Mouse (Mus musculus): ENCODE data around the gene Sgpp2.
A peak's percentile ranks its signal among the peaks of the same experiment; 100 is the strongest.

Sgpp2 gene

DNA sequence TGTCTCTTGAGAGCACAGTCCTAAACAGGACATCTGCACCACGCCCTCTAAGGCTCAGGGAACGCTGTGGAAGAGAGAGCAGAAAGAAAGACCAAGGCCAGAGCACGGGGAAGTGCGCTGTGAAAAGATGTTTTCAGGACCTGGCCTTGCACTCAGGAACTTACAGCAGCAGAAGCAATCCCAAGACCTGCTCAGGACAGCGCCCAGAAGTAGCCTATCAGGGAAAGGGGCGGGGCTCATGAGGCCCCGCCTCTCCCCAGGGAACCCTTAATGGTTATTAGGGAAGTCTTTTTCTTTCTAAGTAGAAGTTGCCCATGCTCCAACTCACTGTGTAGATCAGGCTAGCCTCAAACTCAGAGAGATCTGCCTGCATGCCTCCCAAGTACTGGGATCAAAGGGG is 102.5 kb downstream of the Sgpp2 start:
- no peak for DNase-seq

DNA sequence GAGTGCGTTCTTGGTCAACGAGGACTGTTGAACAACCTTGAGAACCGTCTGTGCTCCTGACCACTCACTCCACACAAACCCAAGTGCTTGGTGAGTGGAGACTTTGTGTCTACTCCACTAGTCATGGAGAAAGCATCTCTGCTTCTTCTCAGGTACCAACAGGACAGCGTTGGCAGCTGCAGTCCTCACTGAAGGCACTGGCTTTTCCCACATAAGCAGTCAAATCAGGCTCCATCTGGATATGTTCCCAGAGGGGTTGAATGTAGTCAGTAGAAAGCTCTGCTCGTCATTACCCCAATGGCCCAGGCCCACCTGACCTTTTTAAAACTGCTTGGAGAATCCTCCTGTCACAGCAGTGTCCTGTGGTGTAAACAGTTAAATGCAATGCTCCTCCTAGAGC is 104.3 kb downstream of the Sgpp2 start:
- DNase-seq = no peak

DNA sequence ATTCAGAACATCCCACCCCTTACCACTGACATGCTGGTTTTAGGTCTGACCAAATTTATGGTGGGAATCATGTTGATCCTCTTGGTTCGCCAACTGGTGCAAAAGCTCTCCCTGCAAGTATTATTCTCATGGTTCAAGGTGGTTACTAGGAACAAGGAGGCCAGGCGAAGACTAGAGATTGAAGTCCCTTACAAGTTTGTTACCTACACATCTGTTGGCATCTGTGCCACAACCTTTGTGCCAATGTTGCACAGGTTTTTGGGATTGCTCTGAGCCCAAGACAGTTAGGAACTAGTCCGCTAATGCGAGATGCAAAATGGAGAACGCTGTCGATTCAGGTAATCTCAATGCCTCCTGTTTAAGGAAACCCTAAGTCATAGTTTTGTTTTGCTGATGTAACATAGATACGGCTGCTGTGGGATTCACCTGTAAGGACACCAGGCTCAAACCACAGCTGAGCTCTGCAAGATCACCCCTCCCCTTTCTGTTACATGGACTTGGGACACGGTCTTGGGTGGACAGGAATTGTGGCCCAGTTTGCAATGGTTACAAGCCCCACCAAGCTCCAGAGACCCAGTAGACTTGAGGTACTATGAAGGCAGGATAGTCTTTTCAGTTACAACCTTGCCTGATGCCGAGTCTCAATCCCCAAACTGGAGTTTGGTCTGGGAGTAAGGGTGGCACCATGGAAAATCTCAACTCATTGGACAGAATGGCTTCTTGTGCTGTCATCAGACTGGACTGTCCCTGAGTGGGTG is 107.2 kb downstream of the Sgpp2 start:
- DNase-seq = no peak

DNA sequence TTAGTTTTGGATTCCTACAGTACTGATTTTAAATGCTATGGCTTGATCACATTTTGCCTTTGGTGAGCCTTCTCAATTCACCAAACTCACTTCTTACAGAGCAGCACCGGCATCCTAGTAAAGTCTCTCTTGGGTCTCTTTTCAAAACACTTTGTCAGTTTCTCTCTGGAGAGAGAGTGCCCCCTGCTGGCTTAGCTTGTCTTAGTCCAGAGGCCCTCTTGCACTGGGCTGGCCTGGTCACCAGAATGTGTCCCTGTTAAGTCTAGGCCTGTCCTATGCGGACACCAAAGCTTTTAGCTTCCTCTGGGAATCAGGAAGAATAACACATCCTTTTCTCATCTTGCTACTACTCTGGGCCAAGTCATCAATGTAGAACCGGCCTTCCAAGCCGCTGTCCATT is 109.4 kb downstream of the Sgpp2 start:
- DNase-seq = peak; percentile 78

DNA sequence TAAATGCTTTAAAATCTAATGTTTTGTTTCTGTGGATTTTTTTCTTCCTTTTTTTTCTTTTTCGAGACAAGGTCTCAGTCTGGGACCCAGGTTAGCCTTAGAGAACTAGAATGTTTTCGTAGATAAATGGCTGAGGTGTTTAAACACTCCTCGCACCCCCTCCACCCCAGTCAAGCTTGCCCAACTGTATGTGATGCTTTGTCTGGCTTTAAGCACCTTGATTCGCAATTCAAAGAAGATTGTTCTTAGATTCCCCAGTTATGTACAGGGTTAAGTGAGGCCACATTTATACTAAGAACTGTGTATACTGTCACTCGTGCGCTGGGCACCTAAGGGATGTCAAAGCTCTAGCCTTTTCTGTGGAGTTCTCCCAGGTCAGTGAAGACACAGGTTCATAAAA is 110.1 kb downstream of the Sgpp2 start:
- no peak for DNase-seq

DNA sequence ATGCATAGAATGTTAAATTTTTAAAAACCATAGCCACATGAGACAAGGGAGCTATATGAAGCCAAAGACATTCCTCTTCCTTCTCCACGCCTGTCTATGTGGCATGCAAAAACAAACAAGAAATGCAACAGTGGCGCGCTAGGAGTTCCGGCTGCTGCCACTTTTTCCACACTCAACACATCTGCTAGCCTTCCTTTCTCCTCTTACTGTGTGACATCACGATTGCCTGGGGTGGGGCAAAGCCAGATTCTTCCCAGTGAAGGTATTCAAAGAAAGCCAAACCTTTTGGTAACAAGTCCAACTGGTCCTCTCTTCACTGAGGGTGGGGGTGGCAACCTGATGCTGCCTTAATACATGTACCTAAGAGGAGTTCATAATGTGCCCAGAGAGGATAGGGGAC is 111.6 kb downstream of the Sgpp2 start:
- no peak for DNase-seq

DNA sequence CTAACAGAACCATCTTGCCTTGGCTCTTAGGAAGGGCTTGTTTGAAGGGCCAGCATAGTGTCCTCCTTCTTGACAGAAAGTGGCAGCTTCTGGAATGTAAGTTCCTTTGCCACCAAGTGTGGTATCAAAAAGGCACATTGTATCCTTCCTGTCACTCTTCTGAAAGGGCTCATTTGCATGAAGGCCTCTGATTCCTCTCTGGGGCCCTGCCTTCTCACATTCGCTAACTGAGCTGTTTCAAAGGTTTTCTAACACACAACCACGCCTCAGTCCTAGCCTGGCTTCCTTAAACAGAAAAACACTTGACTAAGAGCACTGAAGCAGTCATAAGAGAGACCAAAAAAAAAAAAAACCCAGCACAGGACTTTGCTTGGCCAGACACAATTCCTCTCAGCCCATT is 112.4 kb downstream of the Sgpp2 start:
- DNase-seq = no peak

DNA sequence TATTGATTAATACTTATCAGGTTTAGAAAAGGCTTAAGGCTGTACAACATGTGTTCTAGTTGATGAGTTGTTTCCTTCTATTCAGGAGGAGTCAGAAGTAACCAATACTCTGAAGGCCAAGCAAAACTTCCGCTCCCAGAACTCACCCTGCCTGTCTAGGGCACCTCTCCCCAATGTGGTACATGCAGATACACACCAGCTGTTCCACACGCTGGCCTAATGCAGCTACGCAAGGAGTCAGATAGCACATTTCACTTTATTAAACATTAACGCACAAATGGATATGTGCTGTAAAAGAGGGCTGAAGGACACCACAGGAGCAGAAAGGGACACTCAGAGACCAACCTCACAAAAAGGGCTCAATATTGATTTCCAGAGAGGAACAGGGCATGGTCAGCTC is 114.7 kb downstream of the Sgpp2 start:
- DNase-seq = no peak

DNA sequence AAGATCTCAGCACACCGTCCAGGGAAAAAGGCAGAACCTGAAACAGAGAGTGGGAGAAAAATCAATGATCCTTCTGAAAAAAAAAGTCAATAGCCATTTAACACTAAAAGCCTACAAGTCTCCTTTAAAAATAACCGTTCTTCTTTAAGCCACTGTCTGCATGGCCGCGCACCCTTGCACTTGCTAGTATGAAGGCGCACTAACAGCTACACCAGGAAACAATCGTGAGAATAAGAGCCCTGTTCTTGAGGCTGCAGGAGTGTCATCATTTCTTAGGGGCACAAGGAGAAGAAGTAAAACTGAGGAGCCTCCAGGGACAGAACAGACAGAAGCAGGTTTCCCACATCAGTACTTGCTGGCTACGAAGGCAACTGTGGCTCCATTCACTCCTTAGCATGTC is 115.2 kb downstream of the Sgpp2 start:
- no peak for DNase-seq

DNA sequence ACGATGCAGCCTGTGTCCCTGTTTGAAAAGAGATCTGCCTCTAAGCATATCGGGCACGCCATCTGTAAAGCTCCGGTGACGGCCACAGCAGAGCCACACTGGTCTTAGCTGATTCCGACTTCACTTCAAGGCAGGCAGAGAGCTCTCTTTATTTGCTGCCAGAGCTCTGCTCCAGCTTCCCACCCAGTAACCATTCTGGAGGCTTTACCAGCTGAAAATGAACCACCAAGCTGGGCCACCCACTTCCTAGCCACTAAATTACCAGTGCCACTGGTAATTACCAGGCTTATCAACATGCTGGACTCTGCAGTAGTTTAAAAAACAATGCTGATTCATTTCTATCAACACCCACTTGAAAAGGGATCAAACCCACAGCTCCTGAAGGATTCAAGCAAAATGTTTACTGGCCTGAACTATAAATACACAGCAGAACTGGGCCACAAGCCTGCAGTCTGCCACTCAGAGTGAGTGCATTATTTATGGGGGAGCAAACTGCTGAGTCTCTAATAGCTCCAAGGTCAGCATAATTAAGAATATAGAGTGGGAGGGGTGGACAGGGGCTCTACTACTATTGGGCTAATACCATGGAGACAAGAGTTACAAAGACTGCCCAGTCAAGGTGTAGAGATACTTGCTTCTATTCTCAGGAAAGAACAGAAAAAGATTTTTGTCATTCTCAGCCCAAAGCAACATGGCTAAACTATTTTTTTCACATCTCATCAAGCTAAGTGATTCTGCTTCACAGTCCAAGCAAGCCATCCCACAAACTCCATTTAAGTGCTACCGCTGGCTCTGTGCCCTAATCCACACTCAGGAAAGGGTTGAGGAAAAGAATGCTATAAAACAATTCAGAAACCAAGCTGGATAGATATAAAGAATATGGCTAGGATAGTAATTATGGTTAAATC is 115.9 kb downstream of the Sgpp2 start:
- peak; percentile 67 for DNase-seq

DNA sequence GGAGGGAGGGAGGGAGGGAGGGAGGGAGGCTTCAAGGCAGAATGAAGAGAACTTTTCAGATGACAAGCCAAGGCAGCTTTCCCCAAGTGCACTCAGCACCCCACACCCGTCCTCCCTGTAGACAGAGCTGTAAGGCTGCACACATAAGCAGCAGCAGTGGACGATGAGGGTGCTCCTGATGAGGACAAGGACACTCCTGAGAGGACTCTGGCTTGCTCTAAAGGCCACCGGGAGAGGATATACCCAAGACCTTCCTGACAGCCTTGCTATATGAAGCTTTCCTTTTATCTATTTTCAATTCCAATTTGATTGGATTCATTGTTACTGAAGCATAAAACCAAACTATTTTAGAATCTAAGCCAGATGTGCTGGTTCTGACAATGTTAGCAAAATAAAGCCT is 116.7 kb downstream of the Sgpp2 start:
- no peak for DNase-seq

DNA sequence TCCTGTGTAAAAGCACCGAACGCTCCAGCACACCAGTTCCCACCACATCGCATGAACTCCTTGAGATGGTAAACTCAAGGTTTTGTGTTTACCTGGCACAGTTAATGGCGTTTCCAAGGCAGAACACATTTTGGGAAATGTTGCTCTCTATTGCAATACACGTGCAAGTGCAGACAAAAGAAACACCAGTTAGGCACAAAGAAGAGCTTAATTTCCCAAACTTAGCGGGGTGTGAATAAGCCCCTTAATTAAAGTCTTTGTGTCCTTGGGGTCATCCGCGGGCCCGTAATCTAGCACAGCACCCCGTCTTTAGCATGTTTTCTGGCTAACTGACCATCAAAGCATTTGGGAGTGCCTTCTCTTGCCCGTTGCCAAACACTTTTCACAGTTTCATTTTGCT is 118.7 kb downstream of the Sgpp2 start:
- peak; percentile 71 for DNase-seq

DNA sequence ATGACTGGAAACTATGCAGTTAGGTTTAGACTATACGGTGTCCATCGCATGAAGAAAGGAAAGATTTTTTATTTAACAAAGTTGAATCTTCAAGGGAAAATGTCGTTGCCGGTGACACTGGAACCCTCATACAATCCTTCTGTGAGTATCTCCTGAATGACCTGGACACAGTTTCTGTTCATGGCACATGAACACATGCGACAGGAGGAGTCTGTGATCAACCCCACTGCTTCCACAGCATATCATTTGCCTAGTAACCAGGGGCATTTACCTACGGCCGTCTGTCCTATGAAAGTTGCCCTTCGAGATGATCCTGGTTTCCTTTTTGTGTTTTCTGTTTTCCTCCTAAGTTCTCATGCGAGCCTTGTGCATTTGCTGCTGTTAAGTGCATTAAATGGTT is 123.3 kb downstream of the Sgpp2 start:
- no peak for DNase-seq

DNA sequence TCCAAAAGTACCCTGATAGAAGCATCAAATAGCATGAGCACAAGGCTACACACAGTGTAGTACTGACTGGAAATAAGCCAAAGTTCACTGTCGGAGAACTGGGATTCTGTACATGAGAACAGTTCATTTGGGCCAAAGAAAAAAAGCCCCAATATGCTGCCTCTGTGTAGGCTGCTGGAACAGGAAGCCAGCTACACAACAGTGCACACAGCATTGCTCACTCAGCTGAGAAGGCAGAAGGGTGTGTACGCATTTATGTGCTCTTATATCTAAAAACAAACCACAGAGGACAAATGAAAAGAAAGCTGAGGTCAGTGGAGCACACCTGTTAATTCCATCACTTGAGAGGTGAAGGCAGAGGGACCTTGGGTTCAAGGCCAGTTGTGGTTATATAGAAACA is 125.8 kb downstream of the Sgpp2 start:
- no peak for DNase-seq

DNA sequence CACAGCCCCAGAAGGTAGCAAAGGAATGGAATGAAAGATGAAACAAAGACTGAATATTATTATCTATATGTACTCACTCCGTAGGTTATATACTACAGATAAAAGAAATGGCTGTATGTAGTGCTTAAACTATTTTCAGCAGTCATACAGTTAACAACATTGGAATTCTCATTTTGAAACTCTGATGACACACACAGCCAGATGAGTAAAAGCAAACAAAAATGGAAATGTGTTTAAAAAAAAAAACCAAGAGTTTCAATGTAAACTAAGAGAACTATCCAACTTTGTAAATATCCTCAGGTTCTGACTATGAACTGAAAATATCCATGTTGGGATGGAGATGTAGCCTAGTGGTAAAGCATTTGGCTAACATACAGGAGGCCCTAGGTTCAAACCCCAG is 126.3 kb downstream of the Sgpp2 start:
- DNase-seq = no peak

DNA sequence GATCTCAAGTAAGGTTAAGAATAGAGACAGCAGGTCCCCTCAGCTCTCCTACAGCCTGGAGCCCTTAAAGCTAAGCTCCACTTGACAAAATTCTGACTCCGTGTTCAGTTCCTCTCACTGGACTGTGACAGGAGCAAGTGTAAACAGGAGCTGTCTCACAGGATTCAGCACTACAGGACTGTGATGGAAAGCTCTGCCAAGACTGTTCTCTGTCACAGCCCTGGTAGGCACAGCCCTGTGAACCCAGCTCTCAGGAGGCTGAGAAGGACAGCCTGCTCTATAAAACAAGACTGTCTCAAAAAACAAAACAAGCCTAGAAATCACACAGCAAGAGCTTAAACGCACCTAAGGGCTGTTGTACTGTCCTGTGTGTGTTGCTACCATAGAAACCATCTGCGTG is 127.0 kb downstream of the Sgpp2 start:
- DNase-seq = no peak

DNA sequence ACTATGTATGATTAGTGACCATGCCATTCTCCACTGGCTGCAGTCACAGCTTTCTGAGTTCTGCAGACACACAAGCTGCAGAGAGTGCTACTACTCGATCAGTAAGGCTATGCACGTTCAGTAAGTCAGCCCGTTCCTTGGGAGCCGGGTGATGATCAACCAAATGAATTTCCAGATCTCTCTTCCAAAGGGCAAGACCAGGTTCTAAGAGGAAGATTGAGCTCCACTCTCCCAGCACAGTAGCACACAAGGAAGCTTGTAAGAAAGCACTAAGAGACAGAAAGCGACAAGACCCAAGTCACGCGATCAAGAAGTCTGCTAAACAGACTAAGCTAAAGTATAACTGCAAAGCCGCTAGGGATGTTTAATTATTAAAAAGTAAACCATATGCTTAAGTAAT is 130.6 kb downstream of the Sgpp2 start:
- DNase-seq = no peak

DNA sequence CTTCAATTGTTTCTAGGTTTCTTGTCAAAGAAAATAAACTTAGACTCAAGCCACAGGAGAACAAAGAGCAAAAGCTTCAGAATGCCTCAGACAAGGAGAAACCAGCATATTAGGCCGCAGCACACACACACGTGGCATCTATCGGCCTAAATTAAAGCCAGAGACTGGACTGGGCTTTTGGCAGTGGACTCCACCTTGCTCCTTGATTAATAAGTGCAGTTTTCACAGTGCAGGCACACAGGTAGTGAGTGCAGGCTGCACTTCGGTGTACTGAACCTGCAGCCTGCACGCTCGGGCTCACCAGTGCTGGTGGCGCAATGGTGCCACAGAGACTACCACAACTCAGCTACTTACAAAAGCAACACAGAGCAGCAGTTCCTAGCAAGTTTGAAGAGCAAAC is 132.9 kb downstream of the Sgpp2 start:
- no peak for DNase-seq

DNA sequence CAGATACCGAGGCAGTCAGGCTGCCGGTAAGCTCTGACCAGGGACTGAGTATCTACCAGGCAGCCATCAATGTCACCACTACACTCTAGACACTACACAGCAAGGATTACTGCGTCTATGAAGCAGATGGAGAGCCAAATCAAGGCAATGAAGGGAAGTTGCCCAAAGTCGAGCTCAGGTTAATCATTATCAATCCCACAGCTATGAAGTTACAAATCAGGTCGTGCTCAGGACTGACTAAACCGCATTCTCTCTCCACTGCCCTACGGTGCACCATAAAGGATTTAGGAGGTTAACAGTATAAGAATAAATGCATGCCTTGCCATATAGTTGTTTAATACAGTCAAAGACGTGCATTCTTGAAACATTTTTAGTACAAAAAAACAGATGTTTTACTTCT is 136.1 kb downstream of the Sgpp2 start:
- no peak for DNase-seq

DNA sequence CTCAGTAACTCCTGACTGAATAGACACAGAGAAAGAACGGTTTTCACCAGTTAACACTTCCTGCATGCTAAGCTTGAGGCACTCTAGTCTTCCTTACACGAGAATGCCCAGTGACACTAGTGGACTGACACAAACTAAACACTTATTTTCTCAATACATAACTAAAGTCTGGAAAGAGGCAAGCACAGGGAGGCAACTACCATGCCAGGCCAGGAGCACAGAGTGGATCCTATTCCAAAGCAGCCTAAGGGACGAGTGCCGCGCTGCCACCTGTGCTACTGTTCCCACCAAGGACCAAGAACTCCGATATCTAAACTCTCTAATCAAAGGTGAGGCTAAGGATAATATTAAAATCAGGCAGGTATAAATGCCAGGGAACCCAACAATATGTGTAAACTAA is 136.6 kb downstream of the Sgpp2 start:
- DNase-seq = no peak

DNA sequence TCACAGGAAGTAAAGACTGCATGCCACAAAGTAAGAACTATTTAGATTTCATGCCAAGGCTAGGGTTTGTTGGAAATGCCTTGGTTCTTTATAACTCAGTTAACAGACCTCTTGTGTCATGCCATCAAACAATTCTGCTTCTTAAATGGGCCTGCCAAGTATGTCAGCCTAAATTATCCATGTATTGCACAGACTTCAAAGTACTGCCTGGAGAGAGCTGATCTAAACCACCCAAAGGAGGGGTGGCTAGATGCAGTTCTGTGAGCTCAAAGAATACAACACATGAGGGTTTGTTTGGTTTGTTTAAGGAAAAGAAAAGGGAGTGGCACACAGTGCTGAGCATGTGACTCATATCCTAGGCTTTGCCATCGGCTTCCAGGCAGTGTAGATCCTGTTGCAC is 137.9 kb downstream of the Sgpp2 start:
- no peak for DNase-seq

DNA sequence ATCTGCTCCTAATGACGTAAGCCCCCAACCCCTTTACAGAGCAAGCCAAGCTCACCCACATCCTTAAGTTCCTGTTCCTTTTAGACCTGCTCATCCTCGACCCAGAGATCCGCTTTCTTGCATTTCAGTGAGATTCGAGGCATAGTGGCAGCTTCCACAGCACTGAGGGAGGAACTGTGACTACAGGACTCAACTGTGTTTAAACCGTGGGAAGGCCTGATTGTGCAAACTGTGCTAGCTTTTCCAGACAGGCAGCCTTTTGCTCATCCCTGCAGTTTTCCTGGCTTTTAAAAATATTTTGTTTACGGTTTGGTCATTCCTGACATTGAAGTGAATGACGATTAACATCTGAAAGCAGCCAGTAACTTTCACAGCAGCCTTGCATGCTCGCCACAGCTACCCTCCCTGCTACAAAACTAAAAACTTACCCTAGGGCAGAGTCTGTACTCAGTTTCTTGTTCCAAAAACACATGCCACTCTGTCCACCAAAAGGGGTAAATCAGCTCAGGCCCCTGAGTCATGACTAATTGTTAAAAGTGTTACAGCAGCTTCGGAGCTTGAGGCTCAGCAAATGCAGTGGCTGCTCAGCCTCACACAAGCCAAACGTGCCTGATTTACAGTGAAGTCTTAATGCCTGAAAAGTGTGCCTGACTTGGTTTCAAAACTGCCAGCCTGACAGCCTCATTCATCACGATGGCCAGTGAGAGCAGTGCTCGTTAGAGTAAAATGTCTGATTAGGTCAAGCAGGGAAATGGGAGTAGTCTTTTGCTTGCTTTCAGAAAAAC is 141.1 kb downstream of the Sgpp2 start:
- no peak for DNase-seq

DNA sequence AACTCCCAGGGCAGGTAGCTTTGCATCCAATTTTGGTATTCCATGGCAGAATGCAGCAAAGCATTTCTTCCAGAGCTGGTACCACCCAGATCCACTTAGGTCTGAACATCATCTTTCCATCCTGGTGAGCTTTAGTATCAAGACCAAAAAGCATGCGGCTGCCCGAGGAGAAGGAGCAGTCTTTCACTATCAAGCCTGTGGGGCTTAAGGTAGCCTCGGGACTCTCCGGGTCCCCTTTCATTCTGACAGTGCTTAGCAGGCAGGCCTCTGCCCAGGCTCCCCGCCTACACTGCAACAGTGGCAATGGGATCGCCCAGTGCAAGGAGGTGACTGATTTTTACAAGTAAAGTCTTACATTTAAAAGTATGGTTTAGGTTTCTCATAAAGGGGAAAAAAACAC is 142.4 kb downstream of the Sgpp2 start:
- DNase-seq = no peak

DNA sequence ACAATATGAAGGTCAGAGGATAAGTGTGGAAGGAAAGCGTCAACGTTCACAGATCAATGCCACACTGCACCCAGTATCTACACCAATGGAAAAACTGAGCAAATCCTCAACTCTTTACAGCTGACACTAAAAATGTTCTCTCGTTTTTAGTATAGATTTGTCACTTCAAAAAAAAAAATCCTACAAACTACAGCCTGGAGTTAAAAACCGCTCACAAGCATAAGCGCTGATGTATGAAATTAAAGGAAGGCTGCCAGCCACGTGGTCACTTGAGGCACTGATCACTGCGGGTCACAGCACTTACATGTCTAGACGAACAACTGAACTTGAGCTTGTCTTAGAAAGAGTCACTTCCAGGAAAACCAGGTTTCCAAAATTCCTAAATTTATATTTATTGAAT is 143.7 kb downstream of the Sgpp2 start:
- no peak for DNase-seq
